Mouse (Mus musculus) neural tube, embryonic 14.5 days (tissue): ENCODE measurements around the gene Ttc12. TPM values are rescaled to one million over a fixed set of nuclear protein-coding genes. Genes with fewer than 3 reads are reported as not detected.

ENCODE experiments used
- ATAC-seq: fragments of 200-750 bp; cut with Nextera tagmentation; 2 replicates; pipeline ENCODE4 v1.8.0; 2017; ENCODE audit warnings: low read depth, mild to moderate bottlenecking, moderate TSS enrichment, moderate library complexity
- H3K27ac ChIP-seq: fragments of 300-500 bp; sonication (generic); 2 replicates; pipeline ENCODE4 v1.5.1; 2014; ENCODE audit warnings: low read depth, mild to moderate bottlenecking, control low read depth, low read length, moderate library complexity, mixed read lengths
- H3K27me3 ChIP-seq: fragments of 300-500 bp; sonication (generic); 2 replicates; pipeline ENCODE4 v1.6.1; 2014; ENCODE audit warnings: low read length; ENCODE audit not compliant: control insufficient read depth, insufficient read depth
- H3K36me3 ChIP-seq: fragments of 300-500 bp; sonication (generic); 2 replicates; pipeline ENCODE4 v1.6.1; 2014; ENCODE audit warnings: low read length, mixed read lengths; ENCODE audit not compliant: control insufficient read depth, insufficient read depth
- H3K4me1 ChIP-seq: fragments of 300-500 bp; sonication (generic); 2 replicates; pipeline ENCODE4 v1.6.1; 2014; ENCODE audit warnings: low read length; ENCODE audit not compliant: control insufficient read depth, insufficient read depth
- H3K4me2 ChIP-seq: fragments of 300-500 bp; sonication (generic); 2 replicates; pipeline ENCODE4 v1.6.1; 2014; ENCODE audit warnings: mild to moderate bottlenecking, low read depth, low read length, control low read depth
- H3K4me3 ChIP-seq: fragments of 300-500 bp; sonication (generic); 2 replicates; pipeline ENCODE4 v1.5.1; 2014; ENCODE audit warnings: low read depth, low read length, control low read depth, mixed read lengths
- H3K9ac ChIP-seq: fragments of 300-500 bp; sonication (generic); replicated peaks from 2 replicates; pipeline ENCODE4 v1.6.1; 2014; ENCODE audit warnings: low read depth, mild to moderate bottlenecking, control low read depth, low read length, mixed read lengths
- H3K9me3 ChIP-seq: fragments of 300-500 bp; sonication (generic); 2 replicates; pipeline ENCODE4 v1.6.1; 2016; ENCODE audit warnings: low read length; ENCODE audit not compliant: control insufficient read depth
- WGBS: fragments of 180-500 bp; shearing (Covaris S2); extraction: QIAGEN DNeasy Blood & Tissue Kit; methylation state at CpG from one replicate; pipeline ENCODE4 v1.1.7; 2014; 5-methylcytosine and 5-hydroxymethylcytosine counted together
- polyA plus RNA-seq: library from polyadenylated mRNA; unstranded; fragments of >200 nt; fragmentation: Nextera tagmentation; extraction: Ambion mirVana; gene quantifications from 2 replicates; pipeline ENCODE4 v1.2.1, GENCODE M21; 2014

Ttc12 gene
- polyA plus RNA-seq, 1 experiment from 2014 or later, result 2.0 TPM

DNA sequence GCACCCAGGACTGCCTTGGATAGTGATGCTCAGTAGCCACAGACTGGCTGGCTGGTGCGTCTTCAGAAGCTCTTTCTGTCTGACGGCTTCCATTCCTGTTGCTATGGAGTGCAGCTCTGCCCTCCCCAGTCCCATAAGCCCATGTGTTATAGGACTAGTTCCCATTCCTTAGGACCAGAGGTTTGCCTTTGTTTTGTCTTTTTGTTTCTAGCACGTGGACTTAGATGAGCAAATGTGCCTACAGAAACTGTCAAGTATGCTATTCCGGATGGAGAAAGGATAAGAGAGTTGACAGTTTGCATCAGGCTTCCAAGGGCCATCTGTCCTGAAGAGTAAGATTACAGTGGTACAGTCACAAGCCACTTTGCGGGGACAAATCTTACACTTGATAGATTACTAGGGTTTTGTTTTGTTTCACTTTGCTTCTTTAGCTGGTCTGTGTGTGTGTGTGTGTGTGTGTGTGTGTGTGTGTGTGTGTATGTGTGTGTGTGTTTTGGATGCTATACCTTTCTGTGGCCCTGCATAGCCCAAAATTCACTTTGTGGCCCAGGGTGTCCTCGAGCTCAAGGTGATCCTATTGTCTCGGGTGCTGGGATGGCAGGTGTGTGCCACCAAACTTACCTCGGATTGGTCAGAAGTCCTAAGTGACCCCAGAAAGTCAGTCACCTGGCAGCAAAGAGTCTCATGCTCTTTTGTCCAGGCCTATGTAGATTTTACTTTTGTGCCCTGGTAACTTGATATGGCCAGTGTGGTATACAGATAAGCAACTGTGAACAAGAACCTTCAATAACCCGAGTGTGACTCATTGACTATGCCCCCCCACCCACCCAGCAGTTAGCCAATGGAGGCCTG, 1.0 kb upstream of the Ttc12 start:
- H3K4me3 ChIP-seq, result no peak overlapping the region
- H3K9ac ChIP-seq, result no peak overlapping the region
- H3K4me2 ChIP-seq, result no peak overlapping the region
- no peaks in the 10 kb centered on the region for H3K27me3 ChIP-seq
- H3K27ac ChIP-seq, result no peak overlapping the region
- H3K36me3 ChIP-seq, result no peaks in the 10 kb centered on the region
- peaks cover 5% of the 10 kb centered on the region; the same call in 1 of the 2 replicates for H3K4me1 ChIP-seq
- ATAC-seq, result no peak
- no peaks in the 10 kb centered on the region for H3K9me3 ChIP-seq
- 76% methylated on average over 9 of the region's 9 CpGs for WGBS

DNA sequence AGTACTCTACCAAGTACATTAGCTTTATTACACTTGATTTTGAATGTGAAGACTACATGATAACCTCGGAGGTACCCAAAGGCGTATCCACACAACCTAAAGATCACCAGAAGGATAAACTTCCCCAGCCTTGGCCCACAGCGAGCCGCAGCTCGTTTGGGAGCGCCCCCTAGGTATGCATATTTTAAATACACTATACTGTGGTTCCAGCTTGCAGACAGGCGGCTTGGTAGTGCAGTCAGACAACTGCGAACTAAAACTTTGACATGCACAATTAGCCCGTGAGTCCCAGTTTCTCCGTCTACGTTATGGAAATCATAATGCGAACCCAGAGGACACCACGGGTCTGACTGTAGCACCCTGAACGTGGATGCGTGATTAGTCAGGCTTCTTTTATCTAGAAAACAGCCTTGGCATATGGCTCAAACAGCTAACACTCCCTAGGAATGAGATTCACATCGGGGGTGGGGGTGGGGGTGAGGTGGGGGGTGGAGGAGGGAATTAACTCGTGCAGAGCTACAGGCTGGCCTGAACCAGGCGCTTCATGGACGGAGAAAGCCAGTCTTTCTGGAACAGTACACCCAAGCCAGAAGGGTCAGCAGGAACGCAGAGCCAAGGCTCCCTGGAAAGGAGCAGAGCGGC, 654 bp downstream of the Ttc12 start:
- Histone ChIP-seq H3K4me3 (peak overlapping the region; percentile 29), H3K9ac (peak overlapping the region; percentile 18; the same call in 1 of the 2 replicates), H3K36me3 (no peaks in the 10 kb centered on the region), H3K4me2 (peak overlapping the region; percentile 56), H3K9me3 (no peaks in the 10 kb centered on the region), H3K27ac (no peak overlapping the region), H3K4me1 (peaks cover 5% of the 10 kb centered on the region; the same call in 1 of the 2 replicates), H3K27me3 (no peaks in the 10 kb centered on the region)
- WGBS, result 5% methylated on average over 21 of the region's 21 CpGs
- peak; percentile 50 for ATAC-seq

DNA sequence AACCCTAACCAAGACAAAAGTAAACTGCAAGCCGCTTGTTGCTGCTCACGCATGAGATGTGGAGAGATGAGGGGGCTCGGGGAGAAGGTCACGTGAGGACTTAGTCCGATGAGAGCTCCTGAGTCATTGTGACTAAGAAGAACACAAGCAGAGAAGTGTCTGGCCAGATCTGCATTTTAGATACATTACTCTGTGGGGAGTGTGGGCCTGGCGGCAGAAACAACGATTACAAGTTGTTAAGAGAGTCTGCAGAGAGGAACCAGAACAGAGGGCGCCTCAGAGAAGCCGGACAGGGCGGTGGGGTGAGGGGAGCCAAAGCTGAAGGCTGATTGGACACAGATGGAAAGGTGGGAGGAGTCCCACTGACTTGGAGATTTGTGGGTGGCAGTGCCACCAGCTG, 2.7 kb downstream of the Ttc12 start:
- Histone ChIP-seq H3K4me1 (peaks cover 5% of the 10 kb centered on the region; the same call in 1 of the 2 replicates), H3K4me2 (no peak overlapping the region), H3K36me3 (no peaks in the 10 kb centered on the region), H3K27me3 (no peaks in the 10 kb centered on the region), H3K9me3 (no peaks in the 10 kb centered on the region), H3K4me3 (no peak overlapping the region), H3K9ac (no peak overlapping the region), H3K27ac (no peak overlapping the region)
- WGBS, result 35% methylated on average over 10 of the region's 10 CpGs
- ATAC-seq, result no peak

- Histone ChIP-seq H3K4me3 (no peak overlapping the region), H3K27me3 (no peaks in the 10 kb centered on the region), H3K36me3 (no peaks in the 10 kb centered on the region), H3K4me1 (no peaks in the 10 kb centered on the region), H3K9ac (no peak overlapping the region), H3K27ac (no peak overlapping the region), H3K4me2 (no peak overlapping the region), H3K9me3 (no peaks in the 10 kb centered on the region)
- no peak for ATAC-seq
- WGBS, result 80% methylated on average over 11 of the region's 11 CpGs
These were observed 13.9 kb downstream of the Ttc12 start for GRCm38 (mm10) chr9:49472126-49472525.

DNA sequence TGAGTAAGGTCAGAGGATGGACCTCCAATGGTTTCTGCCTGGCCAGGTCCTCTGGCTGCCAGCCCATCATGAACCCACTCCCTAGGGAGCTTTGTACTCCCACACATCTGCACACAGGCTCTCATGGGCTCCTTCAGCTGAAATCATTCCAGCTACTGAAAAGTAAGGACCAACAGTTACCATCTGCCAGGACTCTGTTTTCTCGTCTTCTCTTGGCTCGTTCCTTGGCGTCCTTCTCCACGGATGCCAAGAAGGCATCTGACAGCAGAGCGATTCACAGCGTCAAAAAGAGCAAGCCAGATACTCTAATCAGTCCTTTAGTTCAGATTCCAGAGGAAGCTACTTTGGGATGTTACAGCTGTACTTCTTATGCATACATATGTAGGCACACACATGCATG, 15.1 kb downstream of the Ttc12 start:
- H3K4me3 ChIP-seq, result no peak overlapping the region
- no peak overlapping the region for H3K9ac ChIP-seq
- no peak overlapping the region for H3K4me2 ChIP-seq
- H3K9me3 ChIP-seq, result no peaks in the 10 kb centered on the region
- no peak for ATAC-seq
- no peak overlapping the region for H3K27ac ChIP-seq
- H3K4me1 ChIP-seq, result no peaks in the 10 kb centered on the region
- no peaks in the 10 kb centered on the region for H3K27me3 ChIP-seq
- WGBS, result 79% methylated on average over 6 of the region's 6 CpGs
- H3K36me3 ChIP-seq, result no peaks in the 10 kb centered on the region

- Histone ChIP-seq H3K27me3 (no peaks in the 10 kb centered on the region), H3K4me2 (no peak overlapping the region), H3K4me1 (no peaks in the 10 kb centered on the region), H3K9ac (no peak overlapping the region), H3K9me3 (no peaks in the 10 kb centered on the region), H3K27ac (no peak overlapping the region), H3K4me3 (no peak overlapping the region), H3K36me3 (no peaks in the 10 kb centered on the region)
- 94% methylated on average over 19 of the region's 19 CpGs for WGBS
- ATAC-seq, result no peak
These were observed 16.0 kb downstream of the Ttc12 start for GRCm38 (mm10) chr9:49470006-49470405.

DNA sequence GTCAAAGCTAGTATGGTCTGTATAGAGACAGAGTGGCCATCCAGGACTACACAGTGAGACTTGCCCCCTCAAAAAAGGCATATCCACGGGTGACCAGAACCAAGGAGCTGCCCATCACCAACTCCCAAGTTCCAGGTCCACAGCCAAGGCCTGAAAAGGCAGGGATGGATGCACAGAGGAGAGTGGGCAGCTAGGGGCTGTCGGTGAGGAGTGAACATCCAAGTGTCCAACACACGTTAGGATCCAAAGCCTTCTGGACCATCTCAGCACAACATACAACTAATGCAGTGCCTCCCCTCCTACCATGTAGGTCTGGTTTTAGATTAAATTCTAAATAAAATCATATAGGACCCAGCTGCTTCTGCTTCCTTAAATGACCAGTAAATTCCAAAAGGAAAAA, 29.9 kb downstream of the Ttc12 start:
- no peak overlapping the region for H3K27ac ChIP-seq
- H3K27me3 ChIP-seq, result no peaks in the 10 kb centered on the region
- no peak overlapping the region for H3K4me2 ChIP-seq
- no peaks in the 10 kb centered on the region for H3K9me3 ChIP-seq
- H3K4me1 ChIP-seq, result no peaks in the 10 kb centered on the region
- WGBS, result 89% methylated on average over 3 of the region's 3 CpGs
- H3K36me3 ChIP-seq, result no peaks in the 10 kb centered on the region
- no peak overlapping the region for H3K9ac ChIP-seq
- H3K4me3 ChIP-seq, result no peak overlapping the region
- no peak for ATAC-seq

GRCm38 (mm10) chr9:49452396-49452795, 33.6 kb downstream of the Ttc12 start:
- no peaks in the 10 kb centered on the region for H3K9me3 ChIP-seq
- no peak for ATAC-seq
- no peak overlapping the region for H3K9ac ChIP-seq
- H3K27me3 ChIP-seq, result no peaks in the 10 kb centered on the region
- 100% methylated on average over 1 of the region's 1 CpGs for WGBS
- no peak overlapping the region for H3K4me3 ChIP-seq
- H3K36me3 ChIP-seq, result no peaks in the 10 kb centered on the region
- H3K4me2 ChIP-seq, result no peak overlapping the region
- H3K27ac ChIP-seq, result no peak overlapping the region
- no peaks in the 10 kb centered on the region for H3K4me1 ChIP-seq

GRCm38 (mm10) chr9:49450491-49450890, 35.5 kb downstream of the Ttc12 start:
- H3K27me3 ChIP-seq, result no peaks in the 10 kb centered on the region
- H3K9ac ChIP-seq, result no peak overlapping the region
- H3K4me1 ChIP-seq, result no peaks in the 10 kb centered on the region
- H3K9me3 ChIP-seq, result no peaks in the 10 kb centered on the region
- H3K27ac ChIP-seq, result no peak overlapping the region
- no peak overlapping the region for H3K4me2 ChIP-seq
- ATAC-seq, result no peak
- 89% methylated on average over 3 of the region's 3 CpGs for WGBS
- H3K4me3 ChIP-seq, result no peak overlapping the region
- no peaks in the 10 kb centered on the region for H3K36me3 ChIP-seq
